Mouse (Mus musculus) R1 (cell line): ENCODE measurements around the gene Zfp341.
A peak's percentile ranks its signal among the peaks of the same experiment; 100 is the strongest.

Source experiments
- DNase-seq: peaks from one replicate; pipeline ENCODE4 v3.0.0-alpha.2; 2018; ENCODE audit warnings: low read depth, low spot score

Zfp341 gene

GRCm38 (mm10) chr2:154586405-154586804, 26.7 kb upstream of the Zfp341 start:
- DNase-seq, result peak; percentile 83

- no peak for DNase-seq
Observed at GRCm38 (mm10) chr2:154589051-154589450, 24.0 kb upstream of the Zfp341 start.

GRCm38 (mm10) chr2:154591239-154591638, 21.9 kb upstream of the Zfp341 start:
- no peak for DNase-seq

GRCm38 (mm10) chr2:154593025-154593424, 20.1 kb upstream of the Zfp341 start:
- DNase-seq, result peak; percentile 97

GRCm38 (mm10) chr2:154595775-154596174, 17.3 kb upstream of the Zfp341 start:
- DNase-seq, result no peak

GRCm38 (mm10) chr2:154597399-154597798, 15.7 kb upstream of the Zfp341 start:
- no peak for DNase-seq

- DNase-seq, result no peak
Observed at GRCm38 (mm10) chr2:154600586-154600985, 12.5 kb upstream of the Zfp341 start.

- DNase-seq, result no peak
Observed at GRCm38 (mm10) chr2:154601324-154601723, 11.8 kb upstream of the Zfp341 start.

- no peak for DNase-seq
Observed at GRCm38 (mm10) chr2:154603007-154603637, 10.0 kb upstream of the Zfp341 start.

- DNase-seq, result peak; percentile 100
Observed at GRCm38 (mm10) chr2:154603638-154604153, 9.4 kb upstream of the Zfp341 start, which contains the start of gene Pxmp4. Gene Pxmp4 (minus strand): TSS chr2:154603708.

GRCm38 (mm10) chr2:154604156-154604555, 8.9 kb upstream of the Zfp341 start:
- DNase-seq, result no peak

GRCm38 (mm10) chr2:154606965-154607364, 6.1 kb upstream of the Zfp341 start:
- no peak for DNase-seq

- DNase-seq, result no peak
Observed at GRCm38 (mm10) chr2:154609050-154609767, 3.9 kb upstream of the Zfp341 start.

- peak; percentile 47 for DNase-seq
Observed at GRCm38 (mm10) chr2:154614841-154615576, 1.9 kb downstream of the Zfp341 start.

- no peak for DNase-seq
Observed at GRCm38 (mm10) chr2:154615674-154616073, 2.6 kb downstream of the Zfp341 start.

- DNase-seq, result no peak
Observed at GRCm38 (mm10) chr2:154617061-154617460, 4.0 kb downstream of the Zfp341 start.

- no peak for DNase-seq
Observed at GRCm38 (mm10) chr2:154621684-154622083, 8.6 kb downstream of the Zfp341 start.

- peak; percentile 49 for DNase-seq
Observed at GRCm38 (mm10) chr2:154624137-154624536, 11.0 kb downstream of the Zfp341 start.

GRCm38 (mm10) chr2:154630531-154630930, 17.4 kb downstream of the Zfp341 start:
- no peak for DNase-seq

- DNase-seq, result no peak
Observed at GRCm38 (mm10) chr2:154632203-154632780, 19.2 kb downstream of the Zfp341 start.

GRCm38 (mm10) chr2:154633039-154633742, 20.1 kb downstream of the Zfp341 start:
- DNase-seq, result no peak
